Mouse (Mus musculus) urinary bladder, postnatal 4 days (tissue): ENCODE results near the gene Iffo1.

Experiments
- DNase-seq, 2 experiments: peaks; one replicate each; pipeline ENCODE4 v3.0.0; 2021 to 2022; ENCODE audit warnings: low spot score in 2 of 2

Iffo1 gene

GRCm38 (mm10) chr6:125145001-125145400 is at the start of gene Iffo1:
Gene Iffo1 (plus strand): TSS chr6:125145241.
- DNase-seq, result peak; percentile 87 to 88

GRCm38 (mm10) chr6:125095391-125096278 is 49.4 kb upstream of the Iffo1 start, which contains the start of gene Chd4:
Gene Chd4 (plus strand): TSS chr6:125095981.
- peak; percentile 93 to 95 for DNase-seq

- DNase-seq, result no peak
Observed at GRCm38 (mm10) chr6:125096279-125096596, 48.8 kb upstream of the Iffo1 start.

- DNase-seq, result peak; percentile 55 to 69
Observed at GRCm38 (mm10) chr6:125096597-125097345, 48.3 kb upstream of the Iffo1 start.

- DNase-seq, result no peak
Observed at GRCm38 (mm10) chr6:125097346-125097689, 47.7 kb upstream of the Iffo1 start.

GRCm38 (mm10) chr6:125097951-125098350 is 47.1 kb upstream of the Iffo1 start:
- DNase-seq, result no peak

GRCm38 (mm10) chr6:125098513-125098912 is 46.5 kb upstream of the Iffo1 start:
- no peak for DNase-seq

- no peak for DNase-seq
Observed at GRCm38 (mm10) chr6:125099421-125099971, 45.5 kb upstream of the Iffo1 start.

GRCm38 (mm10) chr6:125101444-125101843 is 43.6 kb upstream of the Iffo1 start:
- DNase-seq, result no peak

- no peak for DNase-seq
Observed at GRCm38 (mm10) chr6:125104223-125104622, 40.8 kb upstream of the Iffo1 start.

- DNase-seq, result no peak
Observed at GRCm38 (mm10) chr6:125107705-125108104, 37.3 kb upstream of the Iffo1 start.

- no peak for DNase-seq
Observed at GRCm38 (mm10) chr6:125109371-125109770, 35.7 kb upstream of the Iffo1 start.

GRCm38 (mm10) chr6:125110927-125111326 is 34.1 kb upstream of the Iffo1 start:
- DNase-seq, result no peak

GRCm38 (mm10) chr6:125112553-125112952 is 32.5 kb upstream of the Iffo1 start:
- no peak for DNase-seq

GRCm38 (mm10) chr6:125119387-125119786 is 25.7 kb upstream of the Iffo1 start:
- no peak for DNase-seq

- no peak for DNase-seq
Observed at GRCm38 (mm10) chr6:125128724-125129123, 16.3 kb upstream of the Iffo1 start.

- no peak for DNase-seq
Observed at GRCm38 (mm10) chr6:125129710-125130402, 15.2 kb upstream of the Iffo1 start.

- DNase-seq, result peak; percentile 83 to 90
Observed at GRCm38 (mm10) chr6:125131302-125132156, 13.5 kb upstream of the Iffo1 start, which contains the start of gene Nop2. Gene Nop2 (plus strand): TSS chr6:125131909.

GRCm38 (mm10) chr6:125132470-125132869 is 12.6 kb upstream of the Iffo1 start:
- DNase-seq, result no peak

GRCm38 (mm10) chr6:125137002-125137671 is 7.9 kb upstream of the Iffo1 start:
- DNase-seq, result no peak
